Mouse (Mus musculus): ENCODE data around the gene Nfib.

- no peak for TF ChIP-seq CTCF (IDR thresholded peaks at IDR 0.05; ENCODE audit: low read depth)
- TF ChIP-seq EP300 (IDR thresholded peaks at IDR 0.05; ENCODE audit: low read depth): no peak
Observed at GRCm38 (mm10) chr4:82504284-82505120, 201.0 kb downstream of the Nfib start.

Data from liver, embryonic 14.5 days (tissue).